In the genomic region with DNA sequence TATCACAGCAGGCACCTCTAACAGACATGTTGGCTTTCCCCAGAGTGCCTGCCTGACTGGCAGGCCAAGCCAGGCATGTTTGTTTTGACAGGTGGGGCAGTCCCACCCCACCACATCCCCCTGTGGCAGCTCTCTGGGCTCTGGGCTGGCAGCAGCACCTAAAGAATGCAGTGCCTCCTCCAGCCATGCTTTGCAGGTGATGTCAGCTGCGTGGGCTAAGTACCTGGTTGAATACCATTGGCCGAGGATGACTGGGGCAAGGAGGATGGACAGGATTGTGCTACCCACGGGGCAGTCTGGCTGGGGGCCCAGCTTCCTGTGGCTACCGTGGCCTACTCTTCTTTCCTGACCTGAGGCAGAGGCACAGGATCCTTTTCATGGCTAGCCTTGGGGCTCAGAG, we compare ENCODE assay signal across 10 mouse cellular contexts.
DNase-seq lines count a peak whose midpoint lies in the region; ATAC-seq and TF ChIP-seq lines count a peak whose summit lies in the region.
"Had no signal": no experiment of that assay in that cellular context is flagged by ENCODE, and none has a peak within 500 bp of the region (broad histone marks: within the 10 kb centered on the region; RNA-seq: fewer than 3 reads in every experiment).

No protein-coding gene starts in this region.

- H3K4me2 ChIP-seq in heart, embryonic 13.5 days = no peak overlapping the region
- H3K4me2 ChIP-seq in CH12.LX (ENCODE audit: insufficient read depth, low read depth, poor library complexity, severe bottlenecking) = peak overlapping the region; percentile 9; the same call in 1 of the 2 replicates
- H3K4me2 ChIP-seq in liver, embryonic 12.5 days = no peak overlapping the region
- H3K4me2 ChIP-seq: limb, embryonic 12.5 days had no signal

- no peak for ATAC-seq in heart, embryonic 13.5 days (ENCODE audit: extremely low read depth, insufficient number of reproducible peaks, low FRiP score, low TSS enrichment)
- no peak for ATAC-seq in liver, embryonic 12.5 days

- H3K27me3 ChIP-seq in heart, embryonic 13.5 days (replicated peaks) = no peaks in the 10 kb centered on the region
- H3K27me3 ChIP-seq in CH12.LX (replicated peaks) = no peaks in the 10 kb centered on the region
- no peaks in the 10 kb centered on the region for H3K27me3 ChIP-seq in liver, embryonic 12.5 days (replicated peaks)
- H3K27me3 ChIP-seq: limb, embryonic 12.5 days had no signal

- in situ Hi-C loops in CH12.LX (cut with MboI; ENCODE audit: low pct_ligation_motif_present, low pct_unique_long_range_greater_than_20kb, low sequenced_read_pairs) = loop anchor here (5.0 kb wide), 1 partner anchor 78 kb away; no protein-coding TSS in a partner anchor

- dilution Hi-C loops in CH12.LX (cut with MboI; ENCODE audit: extremely low pct_ligation_motif_present, extremely low pct_unique_long_range_greater_than_20kb, low sequenced_read_pairs) = no loop called here

- peaks cover 49% of the 10 kb centered on the region for H3K4me1 ChIP-seq in heart, embryonic 13.5 days
- peaks cover 20 to 59% of the 10 kb centered on the region in 2 experiments for H3K4me1 ChIP-seq in CH12.LX (ENCODE audit: control insufficient read depth in 1 of 2, insufficient read depth in 2 of 2)
- H3K4me1 ChIP-seq in liver, embryonic 12.5 days = peaks cover 29% of the 10 kb centered on the region

- peak; percentile 20; the same call in 1 of the 2 replicates for TF ChIP-seq EP300 in CH12.LX (IDR thresholded peaks at IDR 0.05; ENCODE audit: low read length)

- DNase-seq in heart, postnatal 10 days = no peak
- DNase-seq in CH12.LX (ENCODE audit: extremely low read depth) = peak; percentile 48
- peak; percentile 56 to 62 for DNase-seq in cerebellum, postnatal 36 days
- peak; percentile 67 for DNase-seq in lung, postnatal 25 days (ENCODE audit: low spot score)
- DNase-seq in right cerebral cortex, postnatal 4 days = no peak
- DNase-seq in ovary, postnatal 10 days (ENCODE audit: low spot score) = no peak

- no peaks in the 10 kb centered on the region for H3K79me2 ChIP-seq in CH12.LX (replicated peaks; ENCODE audit: control insufficient read depth, extremely low read depth, insufficient read depth, poor library complexity, severe bottlenecking)

- no peak for TF ChIP-seq RAD21 in CH12.LX (IDR thresholded peaks at IDR 0.05; ENCODE audit: low read depth, low read length)

- no peak for TF ChIP-seq CTCF in CH12.LX (conservative IDR thresholded peaks at IDR 0.05 in 1 of 2, IDR thresholded peaks at IDR 0.05 in 1 of 2; ENCODE audit: low read depth in 2 of 2, low read length in 2 of 2)

- H3K36me3 ChIP-seq in heart, embryonic 13.5 days = peaks cover 1% of the 10 kb centered on the region; the same call in 1 of the 2 replicates
- peaks cover 0 to 49% of the 10 kb centered on the region in 2 experiments for H3K36me3 ChIP-seq in CH12.LX (replicated peaks in 1 of 2; ENCODE audit: control insufficient read depth in 1 of 2, insufficient read depth in 1 of 2, low read length in 1 of 2)
- no peaks in the 10 kb centered on the region for H3K36me3 ChIP-seq in liver, embryonic 12.5 days
- H3K36me3 ChIP-seq: heart, embryonic 10.5 days; limb, embryonic 12.5 days had no signal

- TF ChIP-seq POLR2A in CH12.LX (IDR thresholded peaks at IDR 0.05; ENCODE audit: low read depth, low read length) = no peak

- 0 out of 2 replicates have a peak overlapping the region, but pooled peaks have one; percentile 9 for H3K27ac ChIP-seq in heart, embryonic 13.5 days (replicated peaks)
- peak overlapping the region; percentile 37 for H3K27ac ChIP-seq in CH12.LX (ENCODE audit: insufficient read depth, low read depth)
- no peak overlapping the region for H3K27ac ChIP-seq in liver, embryonic 12.5 days
- H3K27ac ChIP-seq: limb, embryonic 12.5 days had no signal

- no peak overlapping the region for H3K4me3 ChIP-seq in heart, embryonic 13.5 days
- peak overlapping the region in 1 of 3 experiments; percentile 5 for H3K4me3 ChIP-seq in CH12.LX (replicated peaks in 1 of 3; ENCODE audit: low read depth in 2 of 3, low read length in 2 of 3, poor library complexity in 1 of 3)
- no peak overlapping the region for H3K4me3 ChIP-seq in liver, embryonic 12.5 days
- H3K4me3 ChIP-seq: heart, embryonic 10.5 days; limb, embryonic 12.5 days had no signal

- intact Hi-C loops in heart, postnatal 10 days (cut with DNase I) = no loop called here

- no peak overlapping the region for H3K9ac ChIP-seq in heart, embryonic 13.5 days
- H3K9ac ChIP-seq in CH12.LX (ENCODE audit: insufficient read depth, low read depth) = 0 out of 2 replicates have a peak overlapping the region, but pooled peaks have one; percentile 7
- no peak overlapping the region for H3K9ac ChIP-seq in liver, embryonic 12.5 days
- H3K9ac ChIP-seq: limb, embryonic 12.5 days had no signal

- H3K9me3 ChIP-seq in heart, embryonic 13.5 days = no peaks in the 10 kb centered on the region
- H3K9me3 ChIP-seq in CH12.LX (replicated peaks; ENCODE audit: low read length) = no peaks in the 10 kb centered on the region
- H3K9me3 ChIP-seq in liver, embryonic 12.5 days (replicated peaks) = no peaks in the 10 kb centered on the region
- H3K9me3 ChIP-seq: heart, embryonic 10.5 days; limb, embryonic 12.5 days had no signal

- WGBS in heart, embryonic 13.5 days = 42% methylated on average over 4 of the region's 4 CpGs
- WGBS in liver, embryonic 12.5 days (ENCODE audit: insufficient replicate concordance) = 24% methylated on average over 4 of the region's 4 CpGs

TF ChIP-seq in CH12.LX, 34 proteins besides CTCF, POLR2A, EP300 and RAD21:
- TF ChIP-seq MXI1 (IDR thresholded peaks at IDR 0.05; ENCODE audit: low read depth, low read length) (peak; percentile 38; the same call in 1 of the 2 replicates), SIN3A (IDR thresholded peaks at IDR 0.05; ENCODE audit: low read length) (0 out of 2 replicates have a peak, but pooled peaks have one; percentile 27), IRF4 (IDR thresholded peaks at IDR 0.05; ENCODE audit: low read depth, low read length) (peak; percentile 52), TBP (conservative IDR thresholded peaks at IDR 0.05; ENCODE audit: low read depth, low read length) (no peak), ETS1 (conservative IDR thresholded peaks at IDR 0.05; ENCODE audit: low read depth, low read length) (peak; percentile 37; the same call in 1 of the 2 replicates), TCF12 (IDR thresholded peaks at IDR 0.05; ENCODE audit: low read depth, low read length) (peak; percentile 48; the same call in 1 of the 2 replicates), NELFE (IDR thresholded peaks at IDR 0.05; ENCODE audit: low read depth, low read length) (no peak), MAX (IDR thresholded peaks at IDR 0.05; ENCODE audit: low read length) (0 out of 2 replicates have a peak, but pooled peaks have one; percentile 23), POLR2AphosphoS2 (IDR thresholded peaks at IDR 0.05; ENCODE audit: low read depth, low read length) (no peak), ELF1 (IDR thresholded peaks at IDR 0.05; ENCODE audit: low read depth, low read length) (no peak), MAZ (IDR thresholded peaks at IDR 0.05; ENCODE audit: low read depth, low read length) (no peak)

Comparison
In these comparisons a context has a peak if more than half of its experiments do, and no peak if none do; other contexts are left out.
1. DNase-seq: peak in CH12.LX (single experiment), cerebellum, postnatal 36 days (2 of 2) and lung, postnatal 25 days (single experiment); none in heart, postnatal 10 days (0 of 2), right cerebral cortex, postnatal 4 days (single experiment) and ovary, postnatal 10 days (single experiment).